Mouse (Mus musculus) right cerebral cortex, postnatal 10 days (tissue): ENCODE data around the gene Eps8.
A peak's percentile ranks its signal among the peaks of the same experiment; 100 is the strongest.

Experiments used
- DNase-seq, 2 experiments: peaks; one replicate each; pipeline ENCODE4 v3.0.0; 2021; ENCODE audit warnings: low spot score in 2 of 2

The Eps8 gene

GRCm38 (mm10) chr6:137570019-137570418 lies 84.7 kb downstream of the Eps8 start:
- no peak for DNase-seq

GRCm38 (mm10) chr6:137569071-137569470 lies 85.6 kb downstream of the Eps8 start:
- DNase-seq: no peak

- no peak for DNase-seq
Observed at GRCm38 (mm10) chr6:137565890-137566289, 88.8 kb downstream of the Eps8 start.

- DNase-seq: no peak
Observed at GRCm38 (mm10) chr6:137565454-137565853, 89.2 kb downstream of the Eps8 start.

- no peak for DNase-seq
Observed at GRCm38 (mm10) chr6:137560358-137560859, 94.3 kb downstream of the Eps8 start.

GRCm38 (mm10) chr6:137558840-137559239 lies 95.8 kb downstream of the Eps8 start:
- DNase-seq: peak in 1 of 2 experiments; percentile 28

GRCm38 (mm10) chr6:137557671-137558070 lies 97.0 kb downstream of the Eps8 start:
- DNase-seq: no peak

GRCm38 (mm10) chr6:137557159-137557558 lies 97.5 kb downstream of the Eps8 start:
- DNase-seq: no peak

GRCm38 (mm10) chr6:137556636-137557035 lies 98.0 kb downstream of the Eps8 start:
- no peak for DNase-seq

GRCm38 (mm10) chr6:137550181-137550580 lies 104.5 kb downstream of the Eps8 start:
- no peak for DNase-seq

GRCm38 (mm10) chr6:137548613-137549012 lies 106.1 kb downstream of the Eps8 start:
- no peak for DNase-seq

GRCm38 (mm10) chr6:137547555-137547954 lies 107.1 kb downstream of the Eps8 start:
- DNase-seq: no peak

- DNase-seq: no peak
Observed at GRCm38 (mm10) chr6:137546101-137546500, 108.6 kb downstream of the Eps8 start.

- DNase-seq: no peak
Observed at GRCm38 (mm10) chr6:137545341-137545740, 109.3 kb downstream of the Eps8 start.

GRCm38 (mm10) chr6:137542231-137543152 lies 112.2 kb downstream of the Eps8 start:
- peak; percentile 46 to 50 for DNase-seq

GRCm38 (mm10) chr6:137541216-137542176 lies 113.2 kb downstream of the Eps8 start:
- no peak for DNase-seq

GRCm38 (mm10) chr6:137540800-137541199 lies 113.9 kb downstream of the Eps8 start:
- DNase-seq: no peak

- no peak for DNase-seq
Observed at GRCm38 (mm10) chr6:137540346-137540745, 114.3 kb downstream of the Eps8 start.

GRCm38 (mm10) chr6:137539219-137539618 lies 115.5 kb downstream of the Eps8 start:
- no peak for DNase-seq

GRCm38 (mm10) chr6:137532758-137533157 lies 121.9 kb downstream of the Eps8 start:
- no peak for DNase-seq

- no peak for DNase-seq
Observed at GRCm38 (mm10) chr6:137525769-137526168, 128.9 kb downstream of the Eps8 start.

- peak; percentile 27 to 40 for DNase-seq
Observed at GRCm38 (mm10) chr6:137520343-137520704, 134.4 kb downstream of the Eps8 start.
